Mouse (Mus musculus) cerebellum, postnatal 14 days (tissue): Measurements from ENCODE around the gene Wwox.
A peak's percentile ranks its signal among the peaks of the same experiment; 100 is the strongest.

Experiments
- DNase-seq, 2 experiments: peaks; one replicate each; pipeline ENCODE4 v3.0.0; 2021; ENCODE audit warnings: mixed read lengths in 2 of 2

Gene Wwox

GRCm38 (mm10) chr8:114877234-114877633 lies 437.8 kb downstream of the Wwox start:
- DNase-seq: no peak

- no peak for DNase-seq
These were observed 439.2 kb downstream of the Wwox start for GRCm38 (mm10) chr8:114878449-114879276.

- no peak for DNase-seq
These were observed 439.8 kb downstream of the Wwox start for GRCm38 (mm10) chr8:114879277-114879568.

- no peak for DNase-seq
These were observed 440.2 kb downstream of the Wwox start for GRCm38 (mm10) chr8:114879678-114880077.

GRCm38 (mm10) chr8:114880475-114881135 lies 441.1 kb downstream of the Wwox start:
- no peak for DNase-seq

- DNase-seq: peak; percentile 52 to 54
These were observed 442.5 kb downstream of the Wwox start for GRCm38 (mm10) chr8:114881891-114882401.

- no peak for DNase-seq
These were observed 443.0 kb downstream of the Wwox start for GRCm38 (mm10) chr8:114882504-114882903.

GRCm38 (mm10) chr8:114882936-114883606 lies 443.6 kb downstream of the Wwox start:
- DNase-seq: no peak

GRCm38 (mm10) chr8:114883967-114884366 lies 444.5 kb downstream of the Wwox start:
- DNase-seq: peak in 1 of 2 experiments; percentile 38

GRCm38 (mm10) chr8:114885026-114885592 lies 445.7 kb downstream of the Wwox start:
- no peak for DNase-seq

- DNase-seq: no peak
These were observed 448.9 kb downstream of the Wwox start for GRCm38 (mm10) chr8:114888388-114888787.

GRCm38 (mm10) chr8:114889578-114890374 lies 450.3 kb downstream of the Wwox start:
- peak; percentile 48 to 52 for DNase-seq

- DNase-seq: peak in 1 of 2 experiments; percentile 15
These were observed 451.0 kb downstream of the Wwox start for GRCm38 (mm10) chr8:114890478-114890877.

- DNase-seq: no peak
These were observed 451.8 kb downstream of the Wwox start for GRCm38 (mm10) chr8:114891252-114891651.

GRCm38 (mm10) chr8:114897432-114897831 lies 458.0 kb downstream of the Wwox start:
- no peak for DNase-seq

GRCm38 (mm10) chr8:114899157-114899556 lies 459.7 kb downstream of the Wwox start:
- DNase-seq: no peak

- no peak for DNase-seq
These were observed 463.1 kb downstream of the Wwox start for GRCm38 (mm10) chr8:114902584-114902983.

- DNase-seq: no peak
These were observed 468.6 kb downstream of the Wwox start for GRCm38 (mm10) chr8:114908086-114908485.

- no peak for DNase-seq
These were observed 469.1 kb downstream of the Wwox start for GRCm38 (mm10) chr8:114908589-114908988.

GRCm38 (mm10) chr8:114909146-114909545 lies 469.7 kb downstream of the Wwox start:
- DNase-seq: no peak

- no peak for DNase-seq
These were observed 471.7 kb downstream of the Wwox start for GRCm38 (mm10) chr8:114911031-114911580.

- DNase-seq: peak in 1 of 2 experiments; percentile 8
These were observed 484.2 kb downstream of the Wwox start for GRCm38 (mm10) chr8:114923629-114924028.
